Mouse (Mus musculus): ENCODE measurements around the gene Ube2m. TPM values are rescaled to one million over a fixed set of nuclear protein-coding genes. Genes with fewer than 3 reads are reported as not detected.

Gene Ube2m
- polyA plus RNA-seq, 1 experiment: not detected

GRCm38 (mm10) chr7:13009143-13010004 is 28.7 kb downstream of the Ube2m start:
- WGBS: under 1% methylated on average over 42 of the region's 42 CpGs
- TF ChIP-seq POLR2A (IDR thresholded peaks at IDR 0.05; ENCODE audit: insufficient read depth, low read depth, low read length): peak; percentile 45
- TF ChIP-seq CTCF (IDR thresholded peaks at IDR 0.05; ENCODE audit: insufficient read depth, low read depth, low read length): peak; percentile 100
- H3K27ac ChIP-seq (ENCODE audit: insufficient read depth, low read depth, low read length): peak overlapping the region; percentile 93

DNA sequence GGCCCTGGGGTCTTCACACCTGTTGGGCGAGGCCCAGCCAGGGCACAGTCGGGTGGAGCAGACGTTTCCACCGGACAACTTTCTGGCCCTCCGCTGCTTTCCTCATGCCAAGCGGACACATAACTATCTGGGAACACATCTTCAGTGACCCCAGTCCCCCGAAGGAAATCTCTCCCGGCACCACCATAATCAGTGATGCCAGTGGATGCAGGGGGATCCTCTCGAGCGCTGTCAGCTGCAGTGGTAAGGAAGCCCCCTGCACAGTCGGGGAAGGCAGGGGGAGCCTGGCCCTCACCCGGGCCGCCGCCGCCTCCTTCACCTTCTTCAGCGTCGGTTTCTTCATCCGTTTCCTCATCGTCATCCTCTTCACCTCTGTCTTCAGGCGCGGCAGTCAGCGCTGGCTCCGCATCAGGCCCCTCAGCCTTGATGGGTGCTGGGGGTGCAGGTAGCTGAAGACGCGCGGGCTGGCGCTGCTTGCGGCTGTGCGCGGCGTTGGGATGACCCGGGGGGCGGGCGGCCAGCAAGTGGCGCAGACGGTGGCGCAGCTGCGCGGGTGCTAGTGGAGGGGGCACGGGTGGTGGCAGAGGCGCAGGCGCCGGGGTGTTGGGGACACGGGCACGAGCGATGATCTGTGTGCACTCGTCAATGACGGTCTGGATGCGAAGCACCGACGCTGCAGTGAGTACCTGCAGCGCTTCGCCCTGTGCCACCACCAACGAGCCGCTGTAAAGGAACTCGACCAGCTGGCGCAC is 30.6 kb downstream of the Ube2m start:
- TF ChIP-seq POLR2A (IDR thresholded peaks at IDR 0.05; ENCODE audit: insufficient read depth, low read depth, low read length) (no peak), CTCF (IDR thresholded peaks at IDR 0.05; ENCODE audit: insufficient read depth, low read depth, low read length) (no peak)
- Histone ChIP-seq H3K4me1 (ENCODE audit: control insufficient read depth, insufficient read depth, low read length) (peaks cover 16% of the 10 kb centered on the region), H3K27ac (ENCODE audit: insufficient read depth, low read depth, low read length) (no peak overlapping the region), H3K4me3 (ENCODE audit: insufficient read depth, low read depth, low read length) (no peak overlapping the region)
- 63% methylated on average over 57 of the region's 57 CpGs for WGBS

More at GRCm38 (mm10) chr7:13009143-13010004, 28.7 kb downstream of the Ube2m start:
- peaks cover 16% of the 10 kb centered on the region for H3K4me1 ChIP-seq (ENCODE audit: control insufficient read depth, insufficient read depth, low read length)
- peak overlapping the region; percentile 80 for H3K4me3 ChIP-seq (ENCODE audit: insufficient read depth, low read depth, low read length)

GRCm38 (mm10) chr7:13006531-13006930 is 31.5 kb downstream of the Ube2m start:
- Histone ChIP-seq H3K4me1 (ENCODE audit: control insufficient read depth, insufficient read depth, low read length) (peaks cover 16% of the 10 kb centered on the region), H3K4me3 (ENCODE audit: insufficient read depth, low read depth, low read length) (no peak overlapping the region), H3K27ac (ENCODE audit: insufficient read depth, low read depth, low read length) (no peak overlapping the region)
- 83% methylated on average over 10 of the region's 10 CpGs for WGBS
- TF ChIP-seq POLR2A (IDR thresholded peaks at IDR 0.05; ENCODE audit: insufficient read depth, low read depth, low read length) (no peak), CTCF (IDR thresholded peaks at IDR 0.05; ENCODE audit: insufficient read depth, low read depth, low read length) (no peak)

GRCm38 (mm10) chr7:13006011-13006410 is 32.1 kb downstream of the Ube2m start:
- TF ChIP-seq POLR2A (IDR thresholded peaks at IDR 0.05; ENCODE audit: insufficient read depth, low read depth, low read length): no peak
- no peak for TF ChIP-seq CTCF (IDR thresholded peaks at IDR 0.05; ENCODE audit: insufficient read depth, low read depth, low read length)
- H3K4me3 ChIP-seq (ENCODE audit: insufficient read depth, low read depth, low read length): no peak overlapping the region
- 88% methylated on average over 17 of the region's 17 CpGs for WGBS
- H3K4me1 ChIP-seq (ENCODE audit: control insufficient read depth, insufficient read depth, low read length): peaks cover 16% of the 10 kb centered on the region
- no peak overlapping the region for H3K27ac ChIP-seq (ENCODE audit: insufficient read depth, low read depth, low read length)

DNA sequence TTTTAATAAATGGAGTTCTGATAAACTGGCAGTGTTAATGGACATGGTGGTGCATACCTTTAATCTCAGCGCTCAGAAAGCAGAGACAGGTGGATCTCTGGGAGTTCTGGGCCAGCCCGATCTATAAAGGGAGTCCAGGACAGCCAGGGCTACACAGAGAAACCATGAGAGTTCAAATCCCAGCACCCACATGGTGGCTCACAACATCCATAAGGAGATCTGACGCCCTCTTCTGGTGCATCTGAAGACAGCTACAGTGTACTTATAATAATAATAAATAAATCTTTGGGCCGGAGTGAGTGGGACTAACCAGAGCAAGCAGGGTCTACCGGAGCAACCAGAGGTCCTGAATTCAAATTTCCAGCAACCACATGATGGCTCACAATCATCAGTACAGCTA is 34.7 kb downstream of the Ube2m start:
- Histone ChIP-seq H3K4me1 (ENCODE audit: control insufficient read depth, insufficient read depth, low read length) (peaks cover 9% of the 10 kb centered on the region; the same call in 1 of the 2 replicates), H3K4me3 (ENCODE audit: insufficient read depth, low read depth, low read length) (no peak overlapping the region), H3K27ac (ENCODE audit: insufficient read depth, low read depth, low read length) (no peak overlapping the region)
- WGBS: 81% methylated on average over 5 of the region's 5 CpGs
- TF ChIP-seq CTCF (IDR thresholded peaks at IDR 0.05; ENCODE audit: insufficient read depth, low read depth, low read length) (no peak), POLR2A (IDR thresholded peaks at IDR 0.05; ENCODE audit: insufficient read depth, low read depth, low read length) (no peak)

- 77% methylated on average over 1 of the region's 1 CpGs for WGBS
- Histone ChIP-seq H3K4me1 (ENCODE audit: control insufficient read depth, insufficient read depth, low read length) (peaks cover 4% of the 10 kb centered on the region; the same call in 1 of the 2 replicates), H3K27ac (ENCODE audit: insufficient read depth, low read depth, low read length) (no peak overlapping the region), H3K4me3 (ENCODE audit: insufficient read depth, low read depth, low read length) (no peak overlapping the region)
- TF ChIP-seq POLR2A (IDR thresholded peaks at IDR 0.05; ENCODE audit: insufficient read depth, low read depth, low read length) (no peak), CTCF (IDR thresholded peaks at IDR 0.05; ENCODE audit: insufficient read depth, low read depth, low read length) (no peak)
Measured at GRCm38 (mm10) chr7:13001584-13001983, 36.5 kb downstream of the Ube2m start.

GRCm38 (mm10) chr7:12998851-12999250 is 39.2 kb downstream of the Ube2m start, which contains the start of gene Trim28:
Trim28 (plus strand) TSS chr7:12999114.
- H3K4me1 ChIP-seq (ENCODE audit: control insufficient read depth, insufficient read depth, low read length): no peaks in the 10 kb centered on the region
- no peak within 1 kb of the TSS for H3K4me3 ChIP-seq (ENCODE audit: insufficient read depth, low read depth, low read length)
- TF ChIP-seq CTCF (IDR thresholded peaks at IDR 0.05; ENCODE audit: insufficient read depth, low read depth, low read length) (no peak), POLR2A (IDR thresholded peaks at IDR 0.05; ENCODE audit: insufficient read depth, low read depth, low read length) (no peak)
- 80% methylated on average over 3 of the region's 3 CpGs for WGBS
- no peak within 1 kb of the TSS for H3K27ac ChIP-seq (ENCODE audit: insufficient read depth, low read depth, low read length)

DNA sequence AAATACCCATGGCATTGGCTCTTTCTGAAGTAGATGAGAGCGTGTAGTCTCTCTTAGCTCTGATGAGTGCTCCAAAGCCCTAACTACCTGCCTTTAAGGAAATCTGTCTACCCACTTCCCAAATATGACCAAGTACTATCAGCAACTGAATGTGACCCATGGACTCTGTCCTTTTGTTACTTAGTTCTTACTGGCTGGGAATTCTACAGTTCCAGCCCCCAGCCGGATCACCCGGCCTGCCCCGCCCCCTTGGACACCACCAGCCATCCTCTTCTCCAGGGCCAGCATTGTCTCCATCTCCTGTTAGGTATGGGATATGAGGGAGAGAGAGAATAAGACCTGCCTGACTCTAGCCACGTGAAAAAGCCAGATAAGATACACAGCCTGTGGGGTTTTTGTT is 40.0 kb downstream of the Ube2m start, which contains the start of gene Slc27a5:
Gene Slc27a5, minus strand, starts transcription at position 140 of the 400 bp plus-strand sequence.
- H3K27ac ChIP-seq (ENCODE audit: insufficient read depth, low read depth, low read length): no peak within 1 kb of the TSS
- TF ChIP-seq CTCF (IDR thresholded peaks at IDR 0.05; ENCODE audit: insufficient read depth, low read depth, low read length) (no peak), POLR2A (IDR thresholded peaks at IDR 0.05; ENCODE audit: insufficient read depth, low read depth, low read length) (no peak)
- no peak within 1 kb of the TSS for H3K4me3 ChIP-seq (ENCODE audit: insufficient read depth, low read depth, low read length)
- no peaks in the 10 kb centered on the region for H3K4me1 ChIP-seq (ENCODE audit: control insufficient read depth, insufficient read depth, low read length)
- 76% methylated on average over 5 of the region's 5 CpGs for WGBS

- no peaks in the 10 kb centered on the region for H3K4me1 ChIP-seq (ENCODE audit: control insufficient read depth, insufficient read depth, low read length)
- no peak overlapping the region for H3K27ac ChIP-seq (ENCODE audit: insufficient read depth, low read depth, low read length)
- WGBS: 71% methylated on average over 5 of the region's 5 CpGs
- TF ChIP-seq CTCF (IDR thresholded peaks at IDR 0.05; ENCODE audit: insufficient read depth, low read depth, low read length) (no peak), POLR2A (IDR thresholded peaks at IDR 0.05; ENCODE audit: insufficient read depth, low read depth, low read length) (no peak)
- H3K4me3 ChIP-seq (ENCODE audit: insufficient read depth, low read depth, low read length): no peak overlapping the region
Measured at GRCm38 (mm10) chr7:12997230-12997629, 40.8 kb downstream of the Ube2m start.

All from olfactory bulb, adult 2 months (tissue).